In the genomic region with DNA sequence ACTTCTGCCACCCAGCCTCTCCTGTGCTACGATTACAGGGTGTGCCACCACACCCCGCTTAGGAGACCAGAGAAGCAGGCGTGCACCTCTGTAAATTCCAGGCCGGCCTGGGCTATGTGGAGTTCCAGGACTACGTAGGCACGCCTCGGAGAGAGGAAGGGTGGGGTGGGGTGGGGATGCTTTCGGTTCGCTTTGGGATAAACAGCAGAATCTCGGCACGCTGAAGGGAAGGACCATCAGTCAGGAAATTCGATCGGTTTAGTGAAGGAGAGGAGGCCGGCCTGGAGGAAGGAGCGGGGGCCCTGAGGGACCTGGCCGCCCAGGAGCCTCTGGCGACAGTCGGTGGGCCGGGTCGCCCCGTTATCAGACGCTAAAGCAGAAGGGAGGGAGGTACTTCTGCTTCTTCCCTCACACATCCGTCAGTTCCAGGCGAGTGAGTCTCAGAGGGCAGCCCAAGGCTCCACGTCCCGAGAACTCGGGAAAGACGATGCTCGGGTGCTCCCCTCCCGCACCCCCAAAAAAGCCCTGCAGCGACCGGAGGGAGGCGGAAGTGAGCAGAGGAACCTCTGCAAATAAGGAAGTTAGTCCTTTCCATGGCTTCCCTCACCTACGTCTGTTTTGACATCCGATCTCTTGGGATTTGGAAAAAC, we compare ENCODE assay signal across 7 mouse cellular contexts. TPM values are rescaled to one million over a fixed set of nuclear protein-coding genes. Genes with fewer than 3 reads are reported as not detected.
A peak's percentile ranks its signal among the peaks of the same experiment; 100 is the strongest.
DNase-seq lines count a peak whose midpoint lies in the region; ATAC-seq and TF ChIP-seq lines count a peak whose summit lies in the region.

No protein-coding gene starts in this region.

- DNase-seq in adrenal gland, postnatal 10 days: peak; percentile 88
- DNase-seq in embryonic facial prominence, embryonic 10.5 days (ENCODE audit: low spot score): peak; percentile 86
- DNase-seq in heart, adult 11 months: peak; percentile 99
- DNase-seq in kidney, adult 2 months: peak; percentile 91
- DNase-seq in limb, embryonic 11.5 days (ENCODE audit: low spot score): peak; percentile 87
- DNase-seq in spleen, adult 18-20 months: peak; percentile 74 to 77

- peak overlapping the region; percentile 59 for H3K4me2 ChIP-seq in limb, embryonic 11.5 days (ENCODE audit: low read depth, severe bottlenecking)
- H3K4me2 ChIP-seq in midbrain, embryonic 13.5 days (replicated peaks): peak overlapping the region; percentile 63

- peaks cover 15% of the 10 kb centered on the region for H3K36me3 ChIP-seq in embryonic facial prominence, embryonic 10.5 days (replicated peaks)
- H3K36me3 ChIP-seq in kidney, adult 2 months (ENCODE audit: control insufficient read depth, insufficient read depth, low read length): 0 out of 2 replicates have a peak, but pooled peaks cover 1% of the 10 kb centered on the region
- no peaks in the 10 kb centered on the region for H3K36me3 ChIP-seq in limb, embryonic 11.5 days (ENCODE audit: control insufficient read depth, insufficient read depth, low read length)
- H3K36me3 ChIP-seq in midbrain, embryonic 13.5 days: peaks cover 12% of the 10 kb centered on the region

- H3K4me3 ChIP-seq in embryonic facial prominence, embryonic 10.5 days: peak overlapping the region; percentile 78
- H3K4me3 ChIP-seq in kidney, adult 2 months (ENCODE audit: insufficient read depth, low read depth, low read length): peak overlapping the region; percentile 85
- peak overlapping the region; percentile 51 for H3K4me3 ChIP-seq in limb, embryonic 11.5 days (ENCODE audit: low read depth, low read length)
- peak overlapping the region; percentile 62 for H3K4me3 ChIP-seq in midbrain, embryonic 13.5 days (replicated peaks)

- under 1% methylated on average over 35 of the region's 35 CpGs for WGBS in embryonic facial prominence, embryonic 10.5 days
- WGBS in kidney, adult 2 months: under 1% methylated on average over 35 of the region's 35 CpGs
- under 1% methylated on average over 35 of the region's 35 CpGs for WGBS in limb, embryonic 11.5 days
- under 1% methylated on average over 35 of the region's 35 CpGs for WGBS in midbrain, embryonic 13.5 days

- peak; percentile 81 for ATAC-seq in limb, embryonic 11.5 days (ENCODE audit: insufficient number of reproducible peaks, low FRiP score, low TSS enrichment, low read depth)
- ATAC-seq in midbrain, embryonic 13.5 days: peak; percentile 87

- no peaks in the 10 kb centered on the region for H3K27me3 ChIP-seq in embryonic facial prominence, embryonic 10.5 days (replicated peaks; ENCODE audit: low read depth, poor library complexity, severe bottlenecking)
- no peaks in the 10 kb centered on the region for H3K27me3 ChIP-seq in kidney, adult 2 months (replicated peaks; ENCODE audit: control insufficient read depth, insufficient read depth, low read length)
- H3K27me3 ChIP-seq in limb, embryonic 11.5 days (ENCODE audit: control insufficient read depth, insufficient read depth, low read length): no peaks in the 10 kb centered on the region
- no peaks in the 10 kb centered on the region for H3K27me3 ChIP-seq in midbrain, embryonic 13.5 days

- peak overlapping the region; percentile 77 for H3K9ac ChIP-seq in limb, embryonic 11.5 days (ENCODE audit: low read length)
- peak overlapping the region; percentile 79 for H3K9ac ChIP-seq in midbrain, embryonic 13.5 days (replicated peaks)

- H3K4me1 ChIP-seq in embryonic facial prominence, embryonic 10.5 days: peaks cover 11% of the 10 kb centered on the region
- no peaks in the 10 kb centered on the region; the same call in 1 of the 2 replicates for H3K4me1 ChIP-seq in kidney, adult 2 months (ENCODE audit: control insufficient read depth, insufficient read depth, low read length)
- H3K4me1 ChIP-seq in limb, embryonic 11.5 days (ENCODE audit: control insufficient read depth, insufficient read depth, low read length): no peaks in the 10 kb centered on the region
- H3K4me1 ChIP-seq in midbrain, embryonic 13.5 days (replicated peaks): peaks cover 7% of the 10 kb centered on the region

- TF ChIP-seq POLR2A in kidney, adult 2 months (IDR thresholded peaks at IDR 0.05; ENCODE audit: low read depth, low read length): peak; percentile 3

- TF ChIP-seq CTCF in kidney, adult 2 months (conservative IDR thresholded peaks at IDR 0.05; ENCODE audit: insufficient read depth, insufficient read length, low read depth, low read length): peak; percentile 57

- peak overlapping the region; percentile 89 for H3K27ac ChIP-seq in embryonic facial prominence, embryonic 10.5 days (replicated peaks)
- H3K27ac ChIP-seq in kidney, adult 2 months (ENCODE audit: insufficient read depth, low read depth, low read length): peak overlapping the region; percentile 97
- peak overlapping the region; percentile 78 for H3K27ac ChIP-seq in limb, embryonic 11.5 days (replicated peaks; ENCODE audit: low read depth, low read length)
- H3K27ac ChIP-seq in midbrain, embryonic 13.5 days: peak overlapping the region; percentile 90

- H3K9me3 ChIP-seq in embryonic facial prominence, embryonic 10.5 days: no peaks in the 10 kb centered on the region
- H3K9me3 ChIP-seq in limb, embryonic 11.5 days (ENCODE audit: control insufficient read depth, low read length): no peaks in the 10 kb centered on the region
- H3K9me3 ChIP-seq in midbrain, embryonic 13.5 days: no peaks in the 10 kb centered on the region

RNA-seq across cellular contexts. Expression of gene Psma3, which starts 6.2 kb away (rescaled TPM):
- total RNA-seq in adrenal gland, postnatal 10 days (2021): 100 to 1,000 TPM; 337 to 352 TPM
- polyA plus RNA-seq in embryonic facial prominence, embryonic 10.5 days (2016; fragmentation: Nextera tagmentation; extraction: Ambion mirVana): 682 and 687 TPM in 2 replicates
- 21.1 and 44.9 TPM in 2 replicates for polyA plus RNA-seq in kidney, adult 2 months (2012; rRNA removed)
- 628 and 652 TPM in 2 replicates for polyA plus RNA-seq in limb, embryonic 11.5 days (2014; fragmentation: Nextera tagmentation; extraction: Ambion mirVana)
- 617 and 632 TPM in 2 replicates for polyA plus RNA-seq in midbrain, embryonic 13.5 days (2015; fragmentation: Nextera tagmentation; extraction: Ambion mirVana)

RNA-seq across cellular contexts. Expression of gene Actr10, which starts 30.6 kb away (rescaled TPM):
- 100 to 1,000 TPM; 178 to 189 TPM for total RNA-seq in adrenal gland, postnatal 10 days (2021)
- polyA plus RNA-seq in embryonic facial prominence, embryonic 10.5 days (2016; fragmentation: Nextera tagmentation; extraction: Ambion mirVana): 223 and 229 TPM in 2 replicates
- 31.9 and 44.6 TPM in 2 replicates for polyA plus RNA-seq in kidney, adult 2 months (2012; rRNA removed)
- polyA plus RNA-seq in limb, embryonic 11.5 days (2014; fragmentation: Nextera tagmentation; extraction: Ambion mirVana): 266 and 287 TPM in 2 replicates
- polyA plus RNA-seq in midbrain, embryonic 13.5 days (2015; fragmentation: Nextera tagmentation; extraction: Ambion mirVana): 225 and 226 TPM in 2 replicates

RNA-seq across cellular contexts. Expression of gene Arid4a, which starts 47.5 kb away (rescaled TPM):
- 10 to 100 TPM; 19.2 to 21.1 TPM for total RNA-seq in adrenal gland, postnatal 10 days (2021)
- 26.6 and 26.9 TPM in 2 replicates for polyA plus RNA-seq in embryonic facial prominence, embryonic 10.5 days (2016; fragmentation: Nextera tagmentation; extraction: Ambion mirVana)
- polyA plus RNA-seq in kidney, adult 2 months (2012; rRNA removed): 3.0 and 3.6 TPM in 2 replicates
- 37.4 and 39.4 TPM in 2 replicates for polyA plus RNA-seq in limb, embryonic 11.5 days (2014; fragmentation: Nextera tagmentation; extraction: Ambion mirVana)
- polyA plus RNA-seq in midbrain, embryonic 13.5 days (2015; fragmentation: Nextera tagmentation; extraction: Ambion mirVana): 46.3 and 46.8 TPM in 2 replicates

Comparison
In these comparisons a context has a peak if more than half of its experiments do, and no peak if none do; other contexts are left out.
1. Peak in every context shown above with its lines: DNase-seq, ATAC-seq, H3K4me3 ChIP-seq and H3K27ac ChIP-seq.
2. RNA of gene Psma3, which starts 6.2 kb away (polyA plus RNA-seq): 682 to 687 TPM in embryonic facial prominence, embryonic 10.5 days, 628 to 652 TPM in limb, embryonic 11.5 days and 617 to 632 TPM in midbrain, embryonic 13.5 days; 21.1 to 44.9 TPM in kidney, adult 2 months; every median in the first group is over 10 times any median in the second.